In the genomic region with DNA sequence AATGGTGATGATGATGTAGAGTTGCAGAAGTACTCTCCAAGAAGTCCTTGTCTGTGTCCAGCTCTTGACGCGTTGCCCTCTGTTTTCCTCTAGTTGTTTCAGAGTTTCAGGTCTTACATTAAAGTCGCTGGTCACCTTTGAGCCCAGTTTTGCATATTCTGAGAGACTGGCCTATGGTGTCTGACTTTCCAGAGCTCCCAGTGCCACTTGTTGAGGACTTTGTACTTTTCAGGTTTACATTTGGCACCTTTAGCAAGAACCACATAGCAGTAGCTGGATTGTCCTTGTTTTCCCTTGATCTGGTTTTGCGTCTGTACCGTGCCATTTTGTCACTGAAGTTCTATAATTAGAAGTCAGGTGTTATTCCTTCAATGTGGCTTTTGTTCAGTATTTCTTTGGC, we compare ENCODE assay signal across 23 mouse cellular contexts. TPM values are rescaled to one million over a fixed set of nuclear protein-coding genes. Genes with fewer than 3 reads are reported as not detected.
DNase-seq lines count a peak whose midpoint lies in the region; ATAC-seq and TF ChIP-seq lines count a peak whose summit lies in the region.
"Had no signal": no experiment of that assay in that cellular context is flagged by ENCODE, and none has a peak within 500 bp of the region (broad histone marks: within the 10 kb centered on the region; RNA-seq: fewer than 3 reads in every experiment).

No protein-coding gene starts in this region.

- no peaks in the 10 kb centered on the region for H3K27me3 ChIP-seq in liver, embryonic 14.5 days (ENCODE audit: control insufficient read depth, insufficient read depth, low read length)
- H3K27me3 ChIP-seq in forebrain, embryonic 10.5 days (ENCODE audit: poor library complexity, severe bottlenecking): no peaks in the 10 kb centered on the region
- H3K27me3 ChIP-seq: embryonic facial prominence, embryonic 12.5 days; embryonic facial prominence, embryonic 15.5 days; forebrain, embryonic 13.5 days; hindbrain, embryonic 12.5 days had no signal

- no peak for TF ChIP-seq CTCF in liver, embryonic 14.5 days (IDR thresholded peaks at IDR 0.05; ENCODE audit: low read depth)

- H3K27ac ChIP-seq in liver, embryonic 14.5 days: no peak overlapping the region
- H3K27ac ChIP-seq in forebrain, embryonic 10.5 days: no peak overlapping the region
- H3K27ac ChIP-seq: embryonic facial prominence, embryonic 12.5 days; embryonic facial prominence, embryonic 15.5 days; forebrain, embryonic 13.5 days; hindbrain, embryonic 12.5 days had no signal

- TF ChIP-seq EP300 in liver, embryonic 14.5 days (IDR thresholded peaks at IDR 0.05; ENCODE audit: low read depth): no peak

- no peak overlapping the region for H3K4me2 ChIP-seq in liver, embryonic 14.5 days (ENCODE audit: low read depth)
- H3K4me2 ChIP-seq: embryonic facial prominence, embryonic 12.5 days; embryonic facial prominence, embryonic 15.5 days; forebrain, embryonic 13.5 days; heart, embryonic 11.5 days; hindbrain, embryonic 12.5 days had no signal

- WGBS in liver, embryonic 14.5 days (ENCODE audit: insufficient replicate concordance): 60% methylated on average over 5 of the region's 5 CpGs
- 96% methylated on average over 5 of the region's 5 CpGs for WGBS in forebrain, embryonic 10.5 days

- H3K36me3 ChIP-seq in liver, embryonic 14.5 days (replicated peaks; ENCODE audit: control insufficient read depth, insufficient read depth, low read depth): no peaks in the 10 kb centered on the region
- H3K36me3 ChIP-seq in forebrain, embryonic 10.5 days (replicated peaks): no peaks in the 10 kb centered on the region
- H3K36me3 ChIP-seq: embryonic facial prominence, embryonic 12.5 days; embryonic facial prominence, embryonic 15.5 days; hindbrain, embryonic 12.5 days had no signal

- no peak overlapping the region for H3K9ac ChIP-seq in liver, embryonic 14.5 days (replicated peaks)
- H3K9ac ChIP-seq: embryonic facial prominence, embryonic 12.5 days; embryonic facial prominence, embryonic 15.5 days; forebrain, embryonic 13.5 days; hindbrain, embryonic 12.5 days had no signal

- no peaks in the 10 kb centered on the region for H3K9me3 ChIP-seq in liver, embryonic 14.5 days (ENCODE audit: control insufficient read depth, low read length)
- H3K9me3 ChIP-seq in forebrain, embryonic 10.5 days: 0 out of 2 replicates have a peak, but pooled peaks cover 4% of the 10 kb centered on the region
- H3K9me3 ChIP-seq: embryonic facial prominence, embryonic 12.5 days; embryonic facial prominence, embryonic 15.5 days; forebrain, embryonic 13.5 days had no signal

- no peak overlapping the region for H3K4me3 ChIP-seq in liver, embryonic 14.5 days (ENCODE audit: insufficient read depth in 1 of 2, low read depth in 2 of 2, low read length in 2 of 2)
- H3K4me3 ChIP-seq in forebrain, embryonic 10.5 days: no peak overlapping the region
- H3K4me3 ChIP-seq: embryonic facial prominence, embryonic 12.5 days; embryonic facial prominence, embryonic 15.5 days; forebrain, embryonic 13.5 days; hindbrain, embryonic 12.5 days had no signal

- ATAC-seq in liver, embryonic 14.5 days (ENCODE audit: insufficient read depth): no peak
- ATAC-seq: forebrain, embryonic 13.5 days; forebrain, embryonic 16.5 days; hindbrain, embryonic 16.5 days had no signal

- DNase-seq in kidney, adult 11 months: peak; percentile 12
- DNase-seq in kidney, postnatal 14 days: no peak
- DNase-seq in liver, embryonic 14.5 days (ENCODE audit: low read depth in 3 of 3, low spot score in 3 of 3): peak in 2 of 3 experiments; percentile 10 to 17
- DNase-seq in naive thymus-derived CD4-positive, alpha-beta T cell, adult 2 months (ENCODE audit: low read depth): peak; percentile 32
- DNase-seq in forebrain, embryonic 10.5 days (ENCODE audit: extremely low spot score, low spot score): no peak
- no peak for DNase-seq in adrenal gland, adult 18-20 months (ENCODE audit: low spot score in 2 of 2)
- DNase-seq: adrenal gland, postnatal 10 days; adrenal gland, postnatal 36 days; cerebellum, adult 18-20 months; cerebellum, adult 9-10 months; cerebellum, postnatal 14 days; gastrocnemius, postnatal 10 days; heart, adult 11 months had no signal

- peaks cover 0 to 9% of the 10 kb centered on the region in 2 experiments; a peak in 2 of 4 replicates for H3K4me1 ChIP-seq in liver, embryonic 14.5 days (replicated peaks; ENCODE audit: control insufficient read depth in 2 of 2, insufficient read depth in 2 of 2, low read length in 1 of 2)
- H3K4me1 ChIP-seq in forebrain, embryonic 10.5 days: no peaks in the 10 kb centered on the region
- H3K4me1 ChIP-seq: embryonic facial prominence, embryonic 12.5 days; embryonic facial prominence, embryonic 15.5 days; forebrain, embryonic 13.5 days; hindbrain, embryonic 12.5 days had no signal

RNA-seq across cellular contexts. Expression of a gene that starts 27.6 kb away (rescaled TPM):
- not detected in 2 replicates for polyA plus RNA-seq in liver, embryonic 14.5 days (2012; rRNA removed)
- polyA plus RNA-seq in liver, embryonic 14.5 days (2014; fragmentation: Nextera tagmentation; extraction: Ambion mirVana): not detected in 2 replicates
- polyA plus RNA-seq in forebrain, embryonic 10.5 days (2016; fragmentation: Nextera tagmentation; extraction: Ambion mirVana): not detected in 2 replicates
- total RNA-seq in adrenal gland, adult 18-20 months (2021): 100 to 1,000 TPM; 265 to 655 TPM
- total RNA-seq: common myeloid progenitor, adult 5-6 weeks; hematopoietic stem cell, adult 5-6 weeks had no signal
- polyA plus RNA-seq: activated CD4-positive, CD25-positive, alpha-beta regulatory T cell, adult 4 months; embryonic facial prominence, embryonic 12.5 days; forebrain, embryonic 13.5 days; forebrain, embryonic 16.5 days; hindbrain, embryonic 12.5 days; hindbrain, embryonic 16.5 days had no signal

RNA-seq across cellular contexts. Expression of a gene that starts 46.4 kb away (rescaled TPM):
- polyA plus RNA-seq in liver, embryonic 14.5 days (2012; rRNA removed): 6.5 and 17.1 TPM in 2 replicates
- 177 and 178 TPM in 2 replicates for polyA plus RNA-seq in liver, embryonic 14.5 days (2014; fragmentation: Nextera tagmentation; extraction: Ambion mirVana)
- 257 and 263 TPM in 2 replicates for polyA plus RNA-seq in forebrain, embryonic 10.5 days (2016; fragmentation: Nextera tagmentation; extraction: Ambion mirVana)
- 1 to 10 TPM; 4.3 to 7.7 TPM for total RNA-seq in adrenal gland, adult 18-20 months (2021)

RNA-seq across cellular contexts. Expression of a gene that starts 50.6 kb away (rescaled TPM):
- polyA plus RNA-seq in liver, embryonic 14.5 days (2012; rRNA removed): 9.6 and 10.6 TPM in 2 replicates
- 10.5 and 10.6 TPM in 2 replicates for polyA plus RNA-seq in liver, embryonic 14.5 days (2014; fragmentation: Nextera tagmentation; extraction: Ambion mirVana)
- polyA plus RNA-seq in forebrain, embryonic 10.5 days (2016; fragmentation: Nextera tagmentation; extraction: Ambion mirVana): 18.4 and 19.7 TPM in 2 replicates
- 10 to 100 TPM; 21.8 to 35.6 TPM for total RNA-seq in adrenal gland, adult 18-20 months (2021)

Comparison
In these comparisons a context has a peak if more than half of its experiments do, and no peak if none do; other contexts are left out.
1. DNase-seq: peak in kidney, adult 11 months (single experiment), liver, embryonic 14.5 days (2 of 3) and naive thymus-derived CD4-positive, alpha-beta T cell, adult 2 months (single experiment); none in kidney, postnatal 14 days (single experiment), forebrain, embryonic 10.5 days (single experiment) and adrenal gland, adult 18-20 months (0 of 2).